Mouse (Mus musculus) embryonic facial prominence, embryonic 10.5 days (tissue): ENCODE data around the gene Sgce. TPM values are rescaled to one million over a fixed set of nuclear protein-coding genes. Genes with fewer than 3 reads are reported as not detected.

ENCODE experiments used
- polyA plus RNA-seq: library from polyadenylated mRNA; unstranded; fragments of >200 nt; fragmentation: Nextera tagmentation; extraction: Ambion mirVana; gene quantifications from 2 replicates; pipeline ENCODE4 v1.2.1, GENCODE M21; 2016

Gene Sgce
- polyA plus RNA-seq, 1 experiment from 2014 or later, result 45.1 TPM

Other genes with a start within 250 kb of the Sgce start
- 117 and 176 TPM in 2 replicates for gene Col1a2, start 242.4 kb downstream of the Sgce start, polyA plus RNA-seq
- 48.0 and 48.5 TPM in 2 replicates for gene Casd1, start 146.4 kb downstream of the Sgce start, polyA plus RNA-seq
- 15.7 and 18.1 TPM in 2 replicates for gene Peg10, start 99 bp upstream of the Sgce start, polyA plus RNA-seq
- 15.3 and 17.8 TPM in 2 replicates for gene Ppp1r9a, start 155.7 kb upstream of the Sgce start, polyA plus RNA-seq